Mouse (Mus musculus) erythroblast, embryonic 14.5 days (primary cell): ENCODE data around the gene Heatr6. TPM values are rescaled to one million over a fixed set of nuclear protein-coding genes. Genes with fewer than 3 reads are reported as not detected.

Experiments
- H3K27me3 ChIP-seq: 2 replicates; pipeline ENCODE4 v1.6.1; 2012; ENCODE audit warnings: inconsistent platforms; ENCODE audit not compliant: control insufficient read depth
- H3K36me3 ChIP-seq: 2 replicates; pipeline ENCODE4 v1.6.1; 2012; ENCODE audit warnings: mild to moderate bottlenecking, inconsistent platforms; ENCODE audit not compliant: control insufficient read depth
- H3K4me1 ChIP-seq: 2 replicates; pipeline ENCODE4 v1.6.1; 2012; ENCODE audit warnings: inconsistent platforms; ENCODE audit not compliant: control insufficient read depth
- H3K4me3 ChIP-seq: replicated peaks from 2 replicates; pipeline ENCODE3; 2012; ENCODE audit warnings: moderate library complexity, mild to moderate bottlenecking, inconsistent platforms
- H3K9me3 ChIP-seq: 2 replicates; pipeline ENCODE4 v1.6.1; 2012; ENCODE audit warnings: low read length, inconsistent platforms, mixed read lengths; ENCODE audit not compliant: control insufficient read depth
- GATA1 ChIP-seq: IDR thresholded peaks from 2 replicates; pipeline ENCODE4 v1.6.1; 2012; ENCODE audit warnings: low read length, inconsistent platforms, mixed read lengths
- TAL1 ChIP-seq: IDR thresholded peaks from 3 replicates; pipeline ENCODE4 v1.6.1; 2012; ENCODE audit warnings: low read length, inconsistent platforms, mixed read lengths
- polyA plus RNA-seq: library from polyadenylated mRNA; stranded (reverse); fragments of >175 nt; gene quantifications from 2 replicates; pipeline ENCODE4 v1.2.3, GENCODE M21; 2012

Gene Heatr6
- polyA plus RNA-seq, 1 experiment, result 0.15 TPM

GRCm38 (mm10) chr11:83731116-83731515, 22.4 kb upstream of the Heatr6 start:
- TF ChIP-seq GATA1, result no peak
- TF ChIP-seq TAL1, result no peak
- no peaks in the 10 kb centered on the region for H3K27me3 ChIP-seq
- H3K4me3 ChIP-seq, result no peak overlapping the region
- no peaks in the 10 kb centered on the region for H3K4me1 ChIP-seq
- H3K36me3 ChIP-seq, result no peaks in the 10 kb centered on the region
- no peaks in the 10 kb centered on the region for H3K9me3 ChIP-seq

GRCm38 (mm10) chr11:83733071-83733640, 20.3 kb upstream of the Heatr6 start:
- Histone ChIP-seq H3K27me3 (no peaks in the 10 kb centered on the region), H3K4me3 (no peak overlapping the region), H3K36me3 (no peaks in the 10 kb centered on the region), H3K9me3 (no peaks in the 10 kb centered on the region), H3K4me1 (no peaks in the 10 kb centered on the region)
- TF ChIP-seq TAL1 (no peak), GATA1 (no peak)

GRCm38 (mm10) chr11:83734215-83734614, 19.3 kb upstream of the Heatr6 start:
- H3K4me1 ChIP-seq, result no peaks in the 10 kb centered on the region
- no peak for TF ChIP-seq GATA1
- TF ChIP-seq TAL1, result no peak
- H3K4me3 ChIP-seq, result no peak overlapping the region
- H3K36me3 ChIP-seq, result no peaks in the 10 kb centered on the region
- H3K27me3 ChIP-seq, result no peaks in the 10 kb centered on the region
- no peaks in the 10 kb centered on the region for H3K9me3 ChIP-seq

- Histone ChIP-seq H3K4me1 (no peaks in the 10 kb centered on the region), H3K27me3 (no peaks in the 10 kb centered on the region), H3K36me3 (no peaks in the 10 kb centered on the region), H3K9me3 (no peaks in the 10 kb centered on the region), H3K4me3 (no peak overlapping the region)
- TF ChIP-seq GATA1 (no peak), TAL1 (no peak)
Observed at GRCm38 (mm10) chr11:83735881-83736280, 17.6 kb upstream of the Heatr6 start.

GRCm38 (mm10) chr11:83737109-83737558, 16.4 kb upstream of the Heatr6 start:
- Histone ChIP-seq H3K27me3 (no peaks in the 10 kb centered on the region), H3K9me3 (no peaks in the 10 kb centered on the region), H3K36me3 (no peaks in the 10 kb centered on the region), H3K4me1 (no peaks in the 10 kb centered on the region), H3K4me3 (no peak overlapping the region)
- TF ChIP-seq TAL1 (no peak), GATA1 (no peak)

- Histone ChIP-seq H3K4me1 (no peaks in the 10 kb centered on the region), H3K36me3 (no peaks in the 10 kb centered on the region), H3K4me3 (no peak overlapping the region), H3K27me3 (no peaks in the 10 kb centered on the region), H3K9me3 (no peaks in the 10 kb centered on the region)
- TF ChIP-seq TAL1 (no peak), GATA1 (no peak)
Observed at GRCm38 (mm10) chr11:83739241-83739640, 14.3 kb upstream of the Heatr6 start.

- no peaks in the 10 kb centered on the region for H3K27me3 ChIP-seq
- TF ChIP-seq GATA1 (no peak), TAL1 (no peak)
- no peak overlapping the region for H3K4me3 ChIP-seq
- no peaks in the 10 kb centered on the region for H3K4me1 ChIP-seq
- no peaks in the 10 kb centered on the region for H3K9me3 ChIP-seq
- H3K36me3 ChIP-seq, result no peaks in the 10 kb centered on the region
Observed at GRCm38 (mm10) chr11:83740443-83740991, 13.0 kb upstream of the Heatr6 start.

GRCm38 (mm10) chr11:83741841-83742240, 11.7 kb upstream of the Heatr6 start:
- TF ChIP-seq GATA1 (no peak), TAL1 (no peak)

GRCm38 (mm10) chr11:83742731-83743355, 10.7 kb upstream of the Heatr6 start:
- no peak for TF ChIP-seq GATA1
- TF ChIP-seq TAL1, result no peak
- Histone ChIP-seq H3K27me3 (peaks cover 9% of the 10 kb centered on the region), H3K4me3 (no peak overlapping the region), H3K36me3 (no peaks in the 10 kb centered on the region), H3K9me3 (no peaks in the 10 kb centered on the region), H3K4me1 (no peaks in the 10 kb centered on the region)

More at GRCm38 (mm10) chr11:83741841-83742240, 11.7 kb upstream of the Heatr6 start:
- H3K4me3 ChIP-seq, result no peak overlapping the region
- no peaks in the 10 kb centered on the region for H3K36me3 ChIP-seq
- H3K27me3 ChIP-seq, result peaks cover 8% of the 10 kb centered on the region
- no peaks in the 10 kb centered on the region for H3K4me1 ChIP-seq
- no peaks in the 10 kb centered on the region for H3K9me3 ChIP-seq

- Histone ChIP-seq H3K4me3 (no peak overlapping the region), H3K27me3 (peaks cover 13% of the 10 kb centered on the region), H3K36me3 (no peaks in the 10 kb centered on the region), H3K9me3 (no peaks in the 10 kb centered on the region), H3K4me1 (no peaks in the 10 kb centered on the region)
- TF ChIP-seq TAL1, result no peak
- no peak for TF ChIP-seq GATA1
Observed at GRCm38 (mm10) chr11:83743525-83743924, 10.0 kb upstream of the Heatr6 start.
